Mouse (Mus musculus): Measurements from ENCODE around the gene Drg1.
"Not testable (repeated sequence)": the region's sequence is repeated elsewhere in the genome, so short reads cannot be mapped to it uniquely, and the experiment has no call there.

Drg1 gene

DNA sequence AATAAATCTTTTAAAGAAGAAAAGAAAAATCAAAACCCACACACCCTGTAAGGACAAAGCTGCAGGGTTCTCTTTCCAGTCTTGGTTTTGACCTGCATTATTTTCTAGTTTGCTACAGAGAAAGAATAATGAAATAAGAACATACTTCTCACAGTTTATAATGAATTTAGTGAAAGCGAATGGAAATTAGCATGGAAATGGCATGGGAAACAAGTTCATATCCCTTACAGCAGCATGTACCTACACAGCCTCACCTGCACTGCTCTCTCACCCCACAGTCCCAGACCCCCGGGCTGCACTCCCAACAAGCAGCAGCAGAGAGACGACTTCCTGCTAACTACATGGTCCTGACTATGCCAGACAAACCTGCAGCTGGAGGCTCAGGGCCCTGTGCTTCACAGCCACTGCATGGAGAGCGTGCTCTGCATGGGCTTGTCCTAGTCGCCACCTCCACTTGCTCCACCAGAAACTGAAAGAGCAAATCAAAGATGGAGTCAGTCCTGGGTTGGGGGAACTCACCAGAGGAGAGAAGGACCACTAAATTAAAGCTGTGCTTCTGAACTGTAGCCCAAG is 100.9 kb downstream of the Drg1 start:
- not testable (repeated sequence) for DNase-seq

DNA sequence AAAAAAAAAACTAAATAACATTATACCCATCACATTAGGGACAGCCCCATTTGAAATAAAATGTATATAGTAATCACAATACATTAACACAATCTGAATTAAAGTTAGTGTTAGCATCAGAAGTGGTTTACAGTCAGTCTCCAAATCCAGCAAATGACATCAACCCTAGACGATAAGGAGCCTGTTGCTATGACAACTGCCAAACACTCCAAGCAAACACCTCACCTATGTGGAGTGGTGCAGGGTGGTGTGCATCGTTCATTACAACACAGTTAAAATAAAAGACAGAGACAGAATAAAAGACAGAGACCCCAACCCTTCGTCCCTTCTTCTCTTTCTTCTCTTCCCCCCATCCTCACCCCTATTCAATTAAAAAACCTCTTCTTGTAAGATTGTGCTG is 102.6 kb downstream of the Drg1 start:
- DNase-seq, result not testable (repeated sequence)

DNA sequence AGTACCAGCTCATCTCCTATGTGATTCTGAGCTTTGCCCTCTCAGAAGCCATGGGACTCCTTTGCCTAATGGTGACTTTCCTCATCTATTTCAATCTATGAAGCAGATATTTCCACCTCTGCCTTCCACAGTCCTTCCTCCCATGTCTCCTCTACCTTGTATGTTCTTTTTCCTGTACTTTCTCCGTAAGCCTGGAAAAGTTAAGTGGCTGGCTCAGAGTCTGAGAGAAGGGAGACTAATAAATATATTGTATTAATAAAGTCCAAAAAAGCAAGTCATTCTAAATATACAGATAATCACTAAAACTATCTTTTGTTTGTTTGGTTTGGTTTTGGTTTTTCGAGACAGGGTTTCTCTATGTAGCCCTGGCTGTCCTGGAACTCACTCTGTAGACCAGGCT is 103.1 kb downstream of the Drg1 start:
- peak in 1 of 2 experiments; percentile 38 for DNase-seq

DNA sequence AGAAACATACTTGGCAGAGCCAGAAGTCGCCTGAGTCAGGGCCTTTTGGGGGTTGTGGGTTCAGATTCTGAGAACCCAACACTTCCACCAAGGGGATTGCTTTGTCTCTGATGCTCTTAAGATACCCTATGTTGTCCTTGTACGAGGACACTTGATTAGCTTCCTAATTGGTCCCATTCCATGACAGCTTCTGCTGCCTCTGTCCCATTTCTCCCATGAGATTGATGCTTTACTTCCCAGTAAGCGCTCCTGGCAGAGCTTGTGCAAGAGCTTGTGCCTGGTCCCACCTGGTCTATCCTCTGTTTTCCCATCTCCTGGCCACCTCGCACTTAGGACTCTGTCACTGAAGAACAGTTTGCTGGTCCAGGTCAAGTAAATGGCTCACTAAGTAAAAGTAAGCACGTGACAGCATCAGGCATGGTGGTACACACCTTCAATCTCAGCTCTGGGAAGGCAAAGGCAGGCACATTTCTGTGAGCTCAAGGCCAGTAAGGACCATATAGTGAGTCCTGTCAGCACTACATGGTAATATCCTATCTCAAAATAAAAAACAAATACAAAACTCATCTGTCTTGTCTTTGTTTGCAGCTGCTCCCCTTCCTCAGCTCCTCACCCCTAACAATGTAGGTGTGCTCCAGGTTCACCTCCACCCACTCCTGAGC is 103.8 kb downstream of the Drg1 start:
- DNase-seq, result peak; percentile 53 to 66

DNA sequence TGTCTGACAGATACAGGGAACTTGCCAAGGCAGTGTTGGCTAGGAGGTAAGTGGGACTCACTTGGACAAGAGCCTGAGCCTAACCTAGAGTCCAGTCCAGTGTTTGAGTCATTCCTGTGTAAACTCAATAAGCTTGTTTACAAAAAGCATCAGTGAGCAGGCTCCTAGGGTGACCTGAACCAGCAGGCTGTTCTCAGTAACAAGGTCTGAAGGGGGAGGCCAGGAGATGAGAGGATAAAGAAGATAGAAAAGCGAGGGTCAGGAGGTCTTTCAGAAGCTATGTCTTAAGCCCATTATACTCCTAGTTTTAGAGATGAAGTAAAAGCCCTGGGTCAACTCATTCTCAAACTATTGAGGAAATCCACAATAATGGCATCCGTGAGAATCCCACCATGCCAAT is 104.8 kb downstream of the Drg1 start:
- peak; percentile 52 to 55 for DNase-seq

DNA sequence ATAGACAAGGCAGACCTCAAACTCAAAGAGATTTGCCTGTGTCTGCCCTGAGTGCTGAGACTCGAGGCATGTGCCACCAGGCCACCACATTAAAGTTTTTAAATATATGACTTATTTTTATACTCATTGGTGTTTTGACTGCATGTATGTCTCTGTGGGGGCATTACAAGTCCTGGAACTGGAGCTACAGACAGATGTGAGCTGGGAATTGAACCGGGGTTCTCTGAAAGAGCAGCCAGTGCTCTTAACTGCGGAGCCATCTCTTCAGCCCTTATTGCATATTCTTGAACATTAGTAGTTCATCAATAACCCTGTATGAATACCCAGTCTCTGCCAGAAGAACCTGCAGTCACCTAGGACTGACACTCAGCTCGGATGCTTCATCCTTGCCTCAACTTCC is 107.4 kb downstream of the Drg1 start:
- DNase-seq, result not testable (repeated sequence)

DNA sequence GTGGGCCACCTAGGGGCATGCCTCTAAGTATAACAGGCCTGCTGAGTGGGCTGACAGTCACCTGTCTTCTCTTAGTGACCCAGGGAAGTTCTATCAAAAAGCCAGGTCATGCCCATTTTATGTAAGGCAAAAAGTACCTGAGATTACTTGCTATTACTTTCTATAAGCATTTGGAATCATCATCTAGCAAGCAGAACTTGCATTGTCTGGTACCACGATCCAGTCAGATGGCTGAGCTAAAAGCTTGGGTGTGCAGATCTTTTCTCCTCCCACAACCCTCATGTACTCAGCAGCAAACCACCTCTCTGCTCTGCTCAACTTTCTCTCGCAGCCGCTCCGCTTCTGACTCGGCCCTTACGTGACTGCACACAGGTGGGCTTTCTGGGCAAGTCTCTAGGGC is 108.2 kb downstream of the Drg1 start:
- peak in 1 of 2 experiments; percentile 27 for DNase-seq

DNA sequence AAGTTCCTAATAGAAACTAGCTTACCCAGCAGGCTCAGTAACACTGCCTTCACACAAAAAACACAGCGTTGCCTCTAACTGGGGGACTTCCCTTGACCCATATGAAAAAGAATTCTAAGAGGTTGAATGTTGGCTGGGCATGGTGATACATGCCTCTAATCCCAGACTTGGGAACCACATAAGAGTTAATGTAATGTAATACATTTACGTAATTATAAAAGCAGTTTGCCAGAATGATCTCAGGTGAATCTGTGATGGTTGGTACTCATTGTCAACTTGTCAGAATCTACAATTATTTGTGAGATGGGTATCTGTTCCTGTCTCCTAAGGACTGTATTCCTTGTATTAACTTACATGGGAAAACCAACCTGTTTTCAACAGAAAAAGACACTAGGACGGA is 109.2 kb downstream of the Drg1 start:
- not testable (repeated sequence) for DNase-seq

DNA sequence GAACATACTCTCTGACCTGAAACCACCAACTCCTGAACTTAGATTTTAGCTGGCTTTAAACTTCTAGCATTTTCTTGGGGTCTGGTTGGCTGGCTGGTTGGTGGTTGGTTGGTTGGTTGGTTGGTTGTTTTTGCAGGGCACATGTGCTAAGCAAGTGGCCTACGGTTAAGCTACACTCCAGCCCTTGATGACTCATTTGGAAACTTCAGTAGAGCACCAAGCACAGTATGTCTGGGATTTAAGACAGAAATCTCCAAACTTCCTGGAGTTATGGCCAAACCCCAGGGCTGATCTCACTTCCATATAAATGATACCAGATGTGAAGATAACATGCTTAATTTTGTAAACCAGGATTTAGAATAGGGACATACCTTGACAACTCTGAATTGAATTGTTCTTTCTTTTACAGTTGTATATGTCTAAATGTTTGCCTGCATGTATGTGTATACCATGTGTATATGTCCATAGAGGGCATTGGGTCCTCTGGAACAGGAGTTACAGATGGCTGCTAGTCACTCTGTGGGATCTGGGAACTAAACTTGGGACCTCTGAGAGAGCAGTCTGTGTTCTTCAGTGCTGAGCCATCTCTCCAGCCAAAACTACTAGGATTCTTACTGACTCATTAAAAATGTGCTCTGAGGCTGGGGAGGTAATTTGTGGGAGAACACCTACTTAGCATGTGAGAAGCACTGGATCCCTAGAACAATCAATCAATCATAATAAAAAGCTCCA is 112.4 kb downstream of the Drg1 start:
- DNase-seq, result peak; percentile 59

DNA sequence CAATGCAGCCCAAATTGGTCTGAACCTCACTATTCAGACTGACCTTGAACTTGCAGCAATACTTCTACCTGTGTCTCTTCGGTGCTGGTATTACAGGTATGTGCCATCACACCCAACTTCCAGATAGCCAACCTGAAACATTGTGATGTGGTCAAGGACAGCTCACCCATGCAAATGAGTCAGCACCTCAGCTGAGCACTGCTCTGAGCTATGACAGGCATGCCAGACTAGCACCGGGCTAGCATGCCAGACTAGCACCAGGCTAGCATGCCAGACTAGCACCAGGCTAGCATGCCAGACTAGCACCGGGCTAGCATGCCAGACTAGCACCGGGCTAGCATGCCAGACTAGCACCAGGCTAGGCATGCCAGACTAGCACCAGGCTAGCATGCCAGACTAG is 114.9 kb downstream of the Drg1 start:
- DNase-seq, result peak in 1 of 2 experiments; percentile 39

DNA sequence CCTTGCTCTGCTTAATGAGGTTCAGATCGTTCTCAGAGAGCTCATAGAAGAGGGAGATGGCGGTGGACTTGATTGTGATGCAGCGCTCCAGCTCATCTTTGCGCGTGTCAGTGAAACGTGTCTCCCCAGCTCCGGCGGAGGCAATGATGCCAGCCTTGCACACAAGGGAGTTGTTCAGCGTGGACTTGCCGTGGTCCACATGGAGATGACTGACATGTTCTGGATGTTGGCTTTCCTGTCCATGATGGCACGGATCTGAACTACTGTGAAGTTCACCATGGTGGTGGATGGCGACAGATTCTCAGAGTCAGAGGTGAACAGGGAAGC is 115.6 kb downstream of the Drg1 start:
- DNase-seq, result not testable (repeated sequence)

DNA sequence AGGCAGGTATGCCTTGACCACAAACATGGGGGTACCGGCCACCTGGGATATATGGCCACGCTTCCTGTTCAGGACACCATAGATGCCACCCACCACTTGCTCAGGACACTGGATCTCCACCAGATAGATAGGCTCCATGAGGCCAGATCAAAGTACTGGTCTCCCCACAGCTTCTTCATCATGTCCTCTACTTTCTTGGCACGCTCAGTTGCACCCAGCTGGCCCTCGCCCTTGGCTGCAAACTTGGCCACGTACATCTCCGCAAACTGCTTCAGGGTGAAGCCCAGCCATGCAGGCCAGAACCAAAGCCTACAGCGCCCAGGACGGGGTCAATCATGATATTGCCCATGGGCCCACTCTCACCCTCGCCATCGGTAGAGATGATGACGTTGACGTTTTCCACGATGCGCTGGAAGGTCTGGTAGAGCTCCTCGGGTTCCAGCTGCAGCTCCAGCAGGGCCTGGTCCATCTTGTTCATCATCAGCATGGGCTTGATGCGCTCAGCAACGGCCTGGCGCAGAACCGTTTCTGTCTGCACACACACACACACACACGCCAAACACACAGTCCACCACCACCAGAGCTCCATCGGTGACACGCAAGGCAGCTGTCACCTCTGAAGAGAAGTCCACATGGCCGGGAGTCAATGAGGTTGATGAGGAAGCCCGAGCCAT is 116.1 kb downstream of the Drg1 start:
- DNase-seq, result peak; percentile 39

DNA sequence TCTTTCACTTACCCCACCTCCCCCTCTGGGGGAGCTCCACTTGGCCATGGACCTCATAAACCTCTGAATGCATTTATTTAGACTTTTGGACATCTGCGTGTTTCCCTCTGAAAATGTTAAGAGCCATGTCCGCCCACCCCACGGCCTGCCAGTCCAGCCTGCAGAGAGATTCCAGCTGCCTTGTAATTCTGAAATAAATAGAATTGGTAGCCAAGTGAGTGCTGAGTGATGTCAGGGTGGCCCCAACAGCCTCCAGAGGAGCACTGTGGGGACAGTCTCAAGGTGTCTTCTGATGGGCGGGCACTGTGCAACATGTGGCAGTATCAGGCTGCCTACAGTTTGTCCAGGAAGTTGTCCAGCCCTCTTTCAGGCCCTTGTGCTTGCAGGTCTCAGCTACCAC is 116.7 kb downstream of the Drg1 start:
- not testable (repeated sequence) for DNase-seq

DNA sequence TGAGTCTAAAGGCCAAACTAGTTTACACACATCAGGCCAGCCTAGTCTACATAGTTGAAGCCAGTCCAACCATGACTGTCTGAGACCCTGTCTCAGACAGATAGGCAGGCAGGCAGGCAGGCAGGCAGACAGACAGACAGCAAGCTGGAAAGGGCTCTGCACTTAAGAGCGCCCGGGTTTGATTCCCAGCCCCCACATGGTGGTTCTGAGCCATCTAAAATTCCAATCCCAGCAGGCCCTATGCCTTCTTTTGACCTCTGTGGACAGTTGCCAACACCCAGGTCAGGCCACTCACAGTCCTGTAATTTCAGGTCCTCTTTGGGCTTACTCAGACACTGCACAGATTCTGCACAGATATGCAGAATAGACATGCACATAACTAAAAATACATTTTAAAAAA is 119.4 kb downstream of the Drg1 start:
- DNase-seq, result not testable (repeated sequence)

DNA sequence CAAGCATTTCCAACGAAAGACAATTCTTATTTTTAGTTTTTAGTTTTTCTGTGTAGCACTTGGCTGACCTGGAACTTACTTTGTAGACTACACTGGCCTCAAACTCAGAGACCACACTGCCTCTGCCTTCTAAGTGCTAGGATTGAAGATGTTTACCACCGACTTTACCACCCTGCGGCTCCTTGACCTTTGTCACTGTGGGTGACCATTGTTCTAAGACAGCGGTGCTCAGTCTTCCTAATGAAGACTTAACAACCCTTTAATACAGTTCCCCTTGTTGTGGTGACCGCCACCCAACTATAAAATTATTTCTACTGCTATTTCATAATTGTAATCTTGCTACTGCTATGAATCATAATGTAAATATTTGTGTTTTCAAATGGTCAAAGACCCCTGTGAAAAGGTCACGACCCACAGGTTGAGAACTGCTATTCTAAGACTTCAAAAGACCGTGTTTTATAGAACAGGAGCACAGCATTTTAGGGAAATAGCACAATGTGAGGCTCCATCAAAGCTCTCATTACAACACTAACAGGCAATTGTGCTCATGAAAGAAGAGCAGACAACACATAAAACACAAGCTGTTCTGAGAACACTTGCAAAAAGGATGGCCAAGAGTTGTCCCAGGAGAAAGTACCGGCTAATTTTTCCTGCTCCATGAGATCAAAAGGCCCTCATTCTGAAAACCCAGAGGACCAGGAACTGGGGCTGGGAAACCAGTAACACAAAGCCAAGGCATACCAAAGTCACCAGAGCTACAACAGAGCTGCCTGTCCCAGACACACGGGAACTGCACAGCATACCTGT is 120.7 kb downstream of the Drg1 start:
- DNase-seq, result not testable (repeated sequence)

DNA sequence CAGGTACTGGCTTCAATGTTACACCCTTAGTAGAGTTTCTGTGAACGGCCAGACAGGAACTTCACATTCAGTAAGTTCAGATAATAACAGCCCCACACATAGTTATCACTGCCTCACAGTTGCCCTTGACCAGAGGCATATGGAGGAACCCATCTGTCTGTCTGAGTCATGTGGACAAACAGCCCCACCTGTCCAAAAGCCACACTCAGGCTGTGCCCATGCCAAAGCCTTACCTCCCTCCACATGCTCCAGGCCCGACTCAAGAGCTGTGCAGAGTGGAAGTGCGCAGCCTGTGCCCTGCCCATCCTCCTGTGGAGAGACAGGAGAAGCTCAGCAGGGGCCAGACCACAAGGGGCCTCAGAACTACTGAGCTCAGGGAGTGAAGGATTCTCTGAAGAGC is 122.2 kb downstream of the Drg1 start:
- not testable (repeated sequence) for DNase-seq

DNA sequence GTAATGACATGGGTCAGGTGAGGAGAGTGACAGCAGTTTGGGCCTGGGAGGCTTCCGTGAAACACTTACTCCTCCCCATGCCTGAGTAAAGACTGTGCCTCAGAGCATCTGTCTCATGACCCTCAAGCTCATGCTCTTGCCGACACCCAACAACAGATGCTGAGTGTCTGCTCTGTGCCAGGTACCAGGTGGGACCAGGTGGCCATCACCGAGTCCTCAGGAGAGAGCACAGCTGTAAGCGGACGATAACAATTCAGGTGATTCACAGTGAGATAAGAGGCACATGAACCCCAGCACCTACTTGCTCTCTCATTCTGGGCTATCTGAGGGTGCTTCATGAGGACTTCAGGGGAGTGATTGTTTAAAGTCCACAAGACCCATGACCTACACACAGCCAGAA is 123.8 kb downstream of the Drg1 start:
- DNase-seq, result peak; percentile 75 to 83

DNA sequence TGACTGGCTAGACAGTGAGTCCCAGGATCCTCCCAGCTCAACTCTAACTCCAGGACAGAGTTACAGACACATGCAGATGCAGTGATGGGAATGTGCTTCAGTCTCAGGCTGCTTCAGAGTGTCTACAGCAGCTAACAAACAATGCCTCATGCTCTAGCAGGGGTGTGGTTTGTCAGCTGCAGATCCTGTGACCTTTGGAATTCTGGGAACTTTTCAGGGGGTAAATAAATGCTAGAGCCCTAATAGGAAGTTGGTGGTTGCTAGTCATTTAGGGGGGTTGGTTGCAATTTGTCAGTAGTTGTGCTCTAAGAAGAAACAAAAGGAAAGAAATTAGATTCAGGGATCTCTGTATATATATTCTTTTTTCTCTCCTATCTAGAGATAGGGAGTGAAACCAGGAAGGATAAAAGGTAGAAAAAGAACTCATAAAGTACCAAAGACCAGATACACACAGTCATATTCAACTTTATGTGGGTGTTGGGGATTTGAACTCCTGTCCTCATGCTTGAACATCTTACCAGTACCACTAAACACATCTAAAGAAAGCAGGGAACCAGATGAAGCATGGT is 125.2 kb downstream of the Drg1 start:
- not testable (repeated sequence) for DNase-seq

DNA sequence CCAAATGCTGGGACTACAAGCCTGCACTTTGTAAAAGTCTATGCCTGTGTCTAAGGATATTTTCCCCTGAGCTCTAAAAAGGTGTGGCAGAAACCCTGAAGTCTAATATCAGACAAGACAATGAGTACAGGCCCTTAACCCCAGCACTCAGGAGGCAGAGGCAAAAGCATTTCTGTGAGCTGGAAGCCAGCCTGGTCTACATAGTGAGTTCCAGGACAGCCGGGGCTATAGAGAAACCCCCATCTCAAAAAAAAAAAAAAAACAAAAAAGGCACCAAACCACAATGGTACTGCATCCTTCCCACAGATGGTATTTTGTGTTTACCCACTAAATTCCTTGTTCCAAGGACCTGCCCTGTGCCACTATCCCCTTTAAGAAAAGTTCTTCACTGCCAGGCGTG is 127.9 kb downstream of the Drg1 start:
- peak in 1 of 2 experiments; percentile 60 for DNase-seq
